Mouse (Mus musculus) lung, postnatal 0 days (tissue): ENCODE results near the gene Ccdc107.

Source experiments
- CTCF ChIP-seq: IDR thresholded peaks from 2 replicates; pipeline ENCODE4 v1.5.1; 2016; ENCODE audit warnings: antibody characterized with exemption, mild to moderate bottlenecking
- EP300 ChIP-seq: IDR thresholded peaks from 2 replicates; pipeline ENCODE4 v1.6.1; 2016; ENCODE audit warnings: antibody characterized with exemption, mild to moderate bottlenecking, control low read depth

GRCm38 (mm10) chr4:43515764-43516708 is 23.3 kb downstream of the Ccdc107 start:
- no peak for TF ChIP-seq CTCF
- no peak for TF ChIP-seq EP300
